Mouse (Mus musculus): ENCODE results near the gene Ltbp3. TPM values are rescaled to one million over a fixed set of nuclear protein-coding genes. Genes with fewer than 3 reads are reported as not detected.

The Ltbp3 gene
- total RNA-seq, 2 experiments from 2014 or later: 78.7 to 79.6 TPM

DNA sequence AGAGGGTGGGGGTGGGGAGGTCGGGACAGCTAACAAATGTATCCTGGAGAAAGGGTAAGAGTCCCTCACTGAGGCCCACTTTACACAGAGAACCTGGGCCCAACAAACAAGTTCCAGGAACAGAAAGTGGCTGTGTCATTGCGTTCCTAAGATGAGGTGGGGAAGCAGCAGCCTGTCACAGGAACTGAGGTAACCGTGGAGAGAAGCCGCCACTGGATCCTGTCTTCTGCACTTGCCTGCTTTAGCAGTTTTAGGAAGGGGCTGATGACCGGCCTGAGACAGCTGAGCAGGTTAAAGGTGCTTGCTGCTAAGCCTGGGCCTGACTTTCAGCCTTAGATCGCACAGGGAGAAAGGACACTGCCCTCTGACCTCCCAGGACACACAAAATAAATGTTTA, 66.1 kb downstream of the Ltbp3 start:
- DNase-seq: no peak

- DNase-seq: no peak
These were observed 67.0 kb downstream of the Ltbp3 start for GRCm38 (mm10) chr19:5807740-5808139.

Other genes starting within 250 kb of the Ltbp3 start
- 1 to 10 TPM; 1.5 to 2.1 TPM for gene 1700020D05Rik, start 237.1 kb upstream of the Ltbp3 start, total RNA-seq (2021)
- 1 to 10 TPM; 7.8 to 7.9 TPM for gene Snx32, start 230.4 kb upstream of the Ltbp3 start, total RNA-seq (2021)
- not detected for gene Ovol1, start 180.3 kb upstream of the Ltbp3 start, total RNA-seq (2021)
- 1 to 10 TPM; 3.8 to 4.6 TPM for gene Ap5b1, start 172.9 kb upstream of the Ltbp3 start, total RNA-seq (2021)
- 10 to 100 TPM; 92.4 to 94.5 TPM for gene Rnaseh2c, start 139.0 kb upstream of the Ltbp3 start, total RNA-seq (2021)
- 10 to 100 TPM; 38.3 to 49.2 TPM for gene Kat5, start 130.7 kb upstream of the Ltbp3 start, total RNA-seq (2021)
- gene Rela, start 103.4 kb upstream of the Ltbp3 start, total RNA-seq (2021): 10 to 100 TPM; 33.0 to 38.6 TPM
- 10 to 100 TPM; 40.2 to 42.2 TPM for gene Sipa1, start 77.2 kb upstream of the Ltbp3 start, total RNA-seq (2021)
- gene Map3k11, start 52.2 kb upstream of the Ltbp3 start, total RNA-seq (2021): 10 to 100 TPM; 39.8 to 40.0 TPM
- 10 to 100 TPM; 42.5 to 42.7 TPM for gene Pcnx3, start 52.0 kb upstream of the Ltbp3 start, total RNA-seq (2021)
- gene Kcnk7, start 36.5 kb upstream of the Ltbp3 start, total RNA-seq (2021): not detected
- 100 to 1,000 TPM; 179 to 191 TPM for gene Ehbp1l1, start 14.6 kb upstream of the Ltbp3 start, total RNA-seq (2021)
- 10 to 100 TPM; 48.3 to 49.0 TPM for gene Fam89b, start 11.3 kb upstream of the Ltbp3 start, total RNA-seq (2021)
- gene Scyl1, start 30.5 kb downstream of the Ltbp3 start, total RNA-seq (2021): 10 to 100 TPM; 60.6 to 69.0 TPM
- gene Frmd8, start 134.4 kb downstream of the Ltbp3 start, total RNA-seq (2021): 10 to 100 TPM; 18.6 to 20.9 TPM
- gene Slc25a45, start 136.9 kb downstream of the Ltbp3 start, total RNA-seq (2021): 1 to 10 TPM; 5.4 to 6.2 TPM
- gene Tigd3, start 153.2 kb downstream of the Ltbp3 start, total RNA-seq (2021): 1 to 10 TPM; 2.0 TPM
- gene Dpf2, start 172.1 kb downstream of the Ltbp3 start, total RNA-seq (2021): 100 to 1,000 TPM; 111 to 119 TPM
- 10 to 100 TPM; 14.2 to 14.7 TPM for gene Cdc42ep2, start 183.9 kb downstream of the Ltbp3 start, total RNA-seq (2021)
- 10 to 100 TPM; 32.9 to 37.1 TPM for gene Pola2, start 223.3 kb downstream of the Ltbp3 start, total RNA-seq (2021)
- not detected for gene Slc22a20, start 245.2 kb downstream of the Ltbp3 start, total RNA-seq (2021)

Measured in heart, postnatal 4 days (tissue).